Mouse (Mus musculus): ENCODE data around the gene Pigs.

Pigs gene

DNA sequence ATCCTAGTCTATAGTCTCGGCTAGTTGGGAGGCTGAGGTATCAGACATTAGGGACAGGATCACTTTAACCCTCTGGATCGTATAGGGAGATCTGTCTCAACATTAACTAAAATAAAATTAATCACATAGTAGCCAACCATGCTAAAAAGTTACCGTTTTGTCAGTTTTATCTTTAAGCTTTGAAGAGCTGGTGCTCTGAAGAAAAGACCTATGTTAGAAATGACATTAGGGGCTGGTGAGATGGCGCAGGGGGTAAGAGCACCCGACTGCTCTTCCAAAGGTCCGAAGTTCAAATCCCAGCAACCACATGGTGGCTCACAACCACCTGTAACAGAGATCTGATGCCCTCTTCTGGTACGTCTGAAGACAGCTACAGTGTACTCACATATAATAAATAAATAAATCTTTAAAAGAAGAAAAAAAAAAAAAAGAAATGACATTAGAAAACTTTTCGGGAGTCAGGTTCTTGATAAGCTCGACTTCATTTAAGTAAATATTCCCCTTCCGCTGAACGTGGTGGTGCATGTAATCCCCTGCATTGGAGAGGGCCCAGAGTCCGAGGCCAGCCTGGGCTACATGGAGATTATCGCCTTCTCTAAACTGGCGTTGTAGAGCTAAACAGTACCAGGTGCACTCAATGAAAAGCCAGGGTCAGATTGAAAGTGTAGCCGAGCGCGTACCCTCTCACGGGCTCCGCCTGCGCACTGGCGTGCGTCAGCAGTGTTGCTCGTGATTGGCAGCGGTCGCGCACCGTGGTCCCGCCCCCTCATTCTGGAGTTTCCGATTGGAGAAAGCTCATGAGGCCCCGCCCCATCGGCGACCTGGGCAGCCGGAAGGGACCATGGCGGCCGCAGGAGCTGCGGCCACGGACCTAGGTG, at the start of gene Pigs:
Gene Pigs (plus strand): TSS at position 782 of the 878 bp plus-strand sequence.
- DNase-seq (ENCODE audit: low spot score in 2 of 2) = peak; percentile 83 to 90

GRCm38 (mm10) chr11:78278853-78279252, 49.4 kb upstream of the Pigs start:
- DNase-seq (ENCODE audit: low spot score in 2 of 2) = no peak

- DNase-seq (ENCODE audit: low spot score in 2 of 2) = no peak
Measured at GRCm38 (mm10) chr11:78279586-78279985, 48.6 kb upstream of the Pigs start.

- DNase-seq (ENCODE audit: low spot score in 2 of 2) = no peak
Measured at GRCm38 (mm10) chr11:78289146-78289763, 39.0 kb upstream of the Pigs start.

- peak in 1 of 2 experiments; percentile 16 for DNase-seq (ENCODE audit: low spot score in 2 of 2)
Measured at GRCm38 (mm10) chr11:78290654-78291053, 37.6 kb upstream of the Pigs start, which contains the start of gene BC030499. TSS of gene BC030499 (plus strand) at chr11:78290841.

- DNase-seq (ENCODE audit: low spot score in 2 of 2) = no peak
Measured at GRCm38 (mm10) chr11:78294585-78294984, 33.6 kb upstream of the Pigs start.

DNA sequence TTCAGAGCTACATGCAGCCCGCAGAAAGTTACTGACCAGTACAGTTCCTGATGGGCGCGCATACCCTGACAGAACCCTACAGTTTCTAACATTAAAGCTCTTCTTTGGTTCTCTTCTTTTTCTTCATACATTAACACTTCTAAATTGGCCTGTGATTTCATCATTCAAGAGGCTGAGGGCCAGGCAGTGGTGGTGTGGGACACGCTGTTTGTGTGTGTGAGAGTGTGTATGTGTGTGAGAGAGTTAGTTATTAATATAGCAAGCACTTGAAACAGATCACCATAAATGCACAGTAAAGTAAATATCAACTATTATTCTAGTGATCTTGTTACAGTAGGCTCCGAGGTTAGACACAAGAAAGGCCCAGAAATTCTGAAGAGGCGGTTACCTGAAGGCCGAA, 27.3 kb upstream of the Pigs start:
- no peak for DNase-seq (ENCODE audit: low spot score in 2 of 2)

DNA sequence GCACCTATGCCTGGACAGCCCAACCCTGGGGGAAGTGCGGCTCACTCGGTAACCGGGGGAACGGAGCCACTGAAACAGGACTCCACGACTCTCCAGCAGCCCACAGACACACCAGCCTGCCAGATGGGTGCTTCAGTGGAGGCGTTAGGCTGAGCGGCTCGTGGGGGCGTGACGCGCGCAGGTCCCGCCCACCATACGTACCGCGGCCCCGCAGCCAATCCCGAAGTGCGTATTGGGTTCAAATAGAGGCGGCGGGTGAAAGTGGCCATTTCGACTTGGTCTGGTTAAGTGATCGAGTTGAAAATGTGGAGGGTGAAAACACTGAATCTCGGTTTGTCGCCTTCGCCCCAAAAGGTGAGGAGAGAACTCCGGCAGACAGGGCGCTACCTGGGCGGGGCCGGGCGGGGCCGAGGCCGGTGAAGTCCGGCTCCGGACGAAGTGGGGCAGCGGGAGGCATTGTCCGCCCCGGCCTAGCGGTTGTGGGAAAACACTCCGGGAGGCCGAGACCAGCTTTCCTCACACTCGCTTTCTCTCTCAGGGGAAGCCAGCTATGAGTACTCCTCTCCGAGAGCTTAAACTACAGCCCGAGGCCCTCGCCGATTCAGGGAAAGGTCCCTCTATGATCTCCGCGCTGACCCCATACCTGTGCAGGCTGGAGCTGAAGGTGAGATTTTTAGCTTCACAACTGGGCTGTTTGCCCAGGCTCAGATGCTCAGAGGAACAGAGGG, 26.7 kb upstream of the Pigs start, which contains the start of gene Spag5:
Gene Spag5 (plus strand): TSS at position 173 of the 728 bp plus-strand sequence.
- peak; percentile 74 to 86 for DNase-seq (ENCODE audit: low spot score in 2 of 2)

- DNase-seq (ENCODE audit: low spot score in 2 of 2) = no peak
Measured at GRCm38 (mm10) chr11:78305272-78305671, 22.9 kb upstream of the Pigs start.

DNA sequence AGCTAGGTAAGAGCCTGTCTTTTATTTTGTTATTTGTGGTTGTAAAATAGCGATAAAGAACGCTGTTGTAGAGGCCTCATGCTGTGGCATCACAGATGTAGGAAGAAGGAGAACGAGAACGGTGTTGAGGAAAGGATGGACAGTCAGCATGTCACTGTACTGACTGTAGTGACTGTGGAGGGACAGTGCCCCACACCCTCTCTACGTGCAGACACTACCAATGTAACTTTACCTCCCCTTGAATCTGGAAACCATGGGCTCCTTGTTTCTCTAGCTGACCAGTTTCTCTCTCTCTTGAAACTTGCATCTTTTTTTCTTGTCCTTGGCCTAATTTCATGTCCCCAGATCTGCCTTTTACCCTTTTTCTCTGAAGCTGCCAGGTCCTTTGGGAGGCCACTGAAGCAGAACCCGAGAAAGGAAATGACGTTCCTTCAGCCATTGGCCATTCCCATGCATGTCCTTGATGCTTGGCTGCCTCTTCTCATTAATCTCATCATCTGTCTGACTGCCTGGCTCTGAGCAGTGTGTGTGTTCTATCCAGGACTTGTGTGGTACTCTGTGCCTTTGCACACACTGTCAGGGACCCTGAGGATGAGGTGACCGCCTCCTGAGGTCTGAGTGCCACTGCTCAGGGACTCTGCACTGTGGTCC, 17.2 kb upstream of the Pigs start:
- no peak for DNase-seq (ENCODE audit: low spot score in 2 of 2)

DNA sequence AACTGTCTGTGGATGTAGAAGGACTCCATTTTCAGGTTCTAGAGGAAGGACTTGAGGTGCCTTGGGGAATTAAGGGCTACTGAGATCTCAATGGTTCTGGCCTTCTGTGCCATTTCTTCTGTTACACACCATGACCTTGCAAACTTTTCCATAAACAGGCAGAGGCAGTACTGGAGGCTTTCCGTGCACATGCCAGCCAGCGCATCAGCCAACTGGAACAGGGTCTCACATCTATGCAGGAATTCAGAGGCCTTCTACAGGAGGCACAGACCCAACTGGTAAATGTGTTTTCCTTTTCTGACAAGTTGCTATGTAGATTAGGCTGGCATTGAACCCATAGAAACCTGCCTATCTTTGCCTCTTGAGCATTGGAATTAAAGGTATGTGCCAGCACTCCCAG, 14.6 kb upstream of the Pigs start:
- DNase-seq (ENCODE audit: low spot score in 2 of 2) = no peak

DNA sequence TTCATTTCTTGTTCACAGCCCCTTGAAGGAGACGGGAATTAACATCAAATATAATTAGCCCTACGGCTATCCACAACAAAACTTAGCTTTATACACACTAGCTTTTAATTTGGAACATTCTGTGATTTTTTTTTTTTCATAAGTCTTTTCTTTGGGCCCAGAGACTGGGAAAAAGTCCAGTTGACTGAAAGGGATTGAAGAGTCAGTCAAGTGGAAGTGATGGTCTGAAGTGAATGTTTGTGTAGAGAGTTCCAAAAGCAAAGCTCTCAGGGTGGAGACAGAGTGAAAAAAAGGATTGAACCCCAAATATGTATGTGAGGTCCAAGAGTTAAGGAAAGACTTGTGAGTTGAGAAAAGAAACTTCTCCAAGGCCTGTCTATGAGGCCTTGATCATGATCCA, 9.8 kb upstream of the Pigs start:
- no peak for DNase-seq (ENCODE audit: low spot score in 2 of 2)

GRCm38 (mm10) chr11:78322076-78322831, 6.0 kb upstream of the Pigs start:
- DNase-seq (ENCODE audit: low spot score in 2 of 2) = no peak

DNA sequence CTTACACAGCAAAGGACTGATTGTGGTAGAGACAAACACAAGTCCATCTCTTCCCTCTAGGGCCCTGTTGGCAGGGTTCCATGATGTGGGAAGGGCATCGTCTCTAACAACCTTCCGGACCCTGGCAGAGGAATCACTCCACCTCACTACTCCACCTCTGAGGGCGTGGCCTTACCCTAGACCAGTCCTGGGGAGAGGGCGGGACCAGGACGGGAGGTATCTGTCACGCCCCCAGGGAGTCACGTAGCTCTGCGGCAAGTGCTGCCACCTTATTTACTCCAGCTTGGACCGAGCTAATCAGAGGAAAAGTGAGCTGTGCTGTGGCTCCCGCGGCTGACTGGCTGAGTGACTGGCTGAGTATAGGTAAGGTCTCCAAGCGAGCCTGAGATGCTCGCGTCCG, 5.4 kb upstream of the Pigs start, which contains the start of gene Aldoc:
Gene Aldoc (plus strand): TSS at position 109 of the 400 bp plus-strand sequence.
- peak; percentile 34 to 55 for DNase-seq (ENCODE audit: low spot score in 2 of 2)

DNA sequence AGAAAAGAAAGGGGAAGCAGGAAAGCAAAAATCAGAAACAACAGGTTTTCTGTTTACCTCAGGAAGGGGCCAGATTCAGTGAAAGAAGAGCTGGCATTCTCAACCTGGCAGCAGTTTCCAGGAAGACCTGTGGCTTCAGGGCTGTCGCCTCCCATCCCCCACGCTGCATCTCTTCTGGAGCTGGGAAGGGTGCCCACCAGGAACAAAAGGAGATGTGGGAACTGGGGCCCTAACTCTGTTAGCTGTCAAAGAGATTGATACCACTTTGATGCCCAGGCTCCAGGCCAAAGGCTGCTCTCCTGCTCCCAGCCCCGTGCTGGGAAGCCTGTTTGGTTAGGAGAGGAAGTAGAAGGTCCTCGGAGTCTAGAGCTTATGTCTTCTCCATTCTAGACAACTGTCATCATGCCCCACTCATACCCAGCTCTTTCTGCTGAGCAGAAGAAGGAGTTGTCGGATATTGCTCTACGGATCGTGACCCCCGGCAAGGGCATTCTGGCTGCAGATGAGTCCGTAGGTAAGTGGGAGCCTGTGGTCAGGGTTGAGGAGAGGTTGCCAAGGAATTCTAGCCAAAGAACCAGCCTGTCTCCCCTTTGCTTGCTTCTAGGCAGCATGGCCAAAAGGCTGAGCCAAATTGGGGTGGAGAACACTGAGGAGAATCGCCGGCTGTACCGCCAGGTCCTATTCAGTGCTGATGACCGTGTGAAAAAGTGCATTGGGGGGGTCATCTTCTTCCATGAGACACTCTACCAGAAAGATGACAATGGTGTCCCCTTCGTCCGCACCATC, 4.0 kb upstream of the Pigs start:
- DNase-seq (ENCODE audit: low spot score in 2 of 2) = no peak

- no peak for DNase-seq (ENCODE audit: low spot score in 2 of 2)
Measured at GRCm38 (mm10) chr11:78324965-78325364, 3.2 kb upstream of the Pigs start.

DNA sequence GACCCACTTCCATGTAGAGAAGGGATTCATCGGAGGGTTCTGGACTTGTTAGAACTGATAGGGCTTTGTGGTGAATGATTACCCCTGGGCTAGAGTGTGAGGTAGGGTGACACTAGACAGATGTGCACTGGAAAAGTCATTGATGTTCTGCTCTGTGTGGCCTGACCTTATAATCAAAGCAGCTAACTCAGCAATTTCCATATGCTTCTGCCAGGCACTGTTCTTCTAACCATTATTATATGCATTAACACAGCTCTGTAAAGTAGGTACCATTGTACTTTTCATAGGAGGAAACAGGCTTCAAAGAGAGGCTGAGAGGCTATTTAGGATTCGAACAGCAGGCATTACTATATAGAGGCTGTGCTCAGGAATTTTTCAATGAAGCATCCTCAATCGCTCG, 1.0 kb upstream of the Pigs start:
- DNase-seq (ENCODE audit: low spot score in 2 of 2) = no peak

- no peak for DNase-seq (ENCODE audit: low spot score in 2 of 2)
Measured at GRCm38 (mm10) chr11:78328512-78329056, 369 bp downstream of the Pigs start.

DNA sequence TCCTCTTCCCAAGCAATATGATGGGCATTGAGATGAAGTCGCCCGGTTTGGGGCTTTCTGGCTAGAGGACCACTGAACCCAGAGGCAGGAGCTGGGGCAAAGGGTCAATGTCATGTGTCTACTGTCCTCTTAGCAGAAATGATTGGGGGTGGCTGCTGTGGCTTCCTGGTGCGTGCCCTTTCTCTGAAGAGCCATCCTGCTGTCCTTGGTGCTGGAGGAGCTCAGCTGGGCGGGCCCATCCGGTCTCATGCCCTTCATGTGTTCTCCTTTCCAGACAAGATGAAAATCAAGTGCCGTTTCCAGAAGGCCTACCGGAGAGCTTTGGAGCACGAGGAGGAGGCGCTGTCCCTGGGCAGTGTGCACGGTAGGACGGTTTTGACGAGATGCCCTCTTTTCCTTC, 4.5 kb downstream of the Pigs start:
- DNase-seq (ENCODE audit: low spot score in 2 of 2) = no peak

GRCm38 (mm10) chr11:78333992-78334391, 5.8 kb downstream of the Pigs start:
- DNase-seq (ENCODE audit: low spot score in 2 of 2) = no peak

Data from frontal cortex, postnatal 25 days (tissue).